Mouse (Mus musculus) neural tube, embryonic 14.5 days (tissue): ENCODE measurements at regions not wholly inside any gene's neighbourhood (a gene's known extent, or its start where the extent isn't known, plus 50 kb on each side); places are given as distances from the start of the nearest gene placed in this dataset.
"Not testable (repeated sequence)": the region's sequence is repeated elsewhere in the genome, so short reads cannot be mapped to it uniquely, and the experiment has no call there.

Experiments used
- ATAC-seq: fragments of 200-750 bp; cut with Nextera tagmentation; 2 replicates; pipeline ENCODE4 v1.8.0; 2017; ENCODE audit warnings: low read depth, mild to moderate bottlenecking, moderate TSS enrichment, moderate library complexity
- H3K27ac ChIP-seq: fragments of 300-500 bp; sonication (generic); 2 replicates; pipeline ENCODE4 v1.5.1; 2014; ENCODE audit warnings: low read depth, mild to moderate bottlenecking, control low read depth, low read length, moderate library complexity, mixed read lengths
- H3K27me3 ChIP-seq: fragments of 300-500 bp; sonication (generic); 2 replicates; pipeline ENCODE4 v1.6.1; 2014; ENCODE audit warnings: low read length; ENCODE audit not compliant: control insufficient read depth, insufficient read depth
- H3K36me3 ChIP-seq: fragments of 300-500 bp; sonication (generic); 2 replicates; pipeline ENCODE4 v1.6.1; 2014; ENCODE audit warnings: low read length, mixed read lengths; ENCODE audit not compliant: control insufficient read depth, insufficient read depth
- H3K4me1 ChIP-seq: fragments of 300-500 bp; sonication (generic); 2 replicates; pipeline ENCODE4 v1.6.1; 2014; ENCODE audit warnings: low read length; ENCODE audit not compliant: control insufficient read depth, insufficient read depth
- H3K4me2 ChIP-seq: fragments of 300-500 bp; sonication (generic); 2 replicates; pipeline ENCODE4 v1.6.1; 2014; ENCODE audit warnings: mild to moderate bottlenecking, low read depth, low read length, control low read depth
- H3K4me3 ChIP-seq: fragments of 300-500 bp; sonication (generic); 2 replicates; pipeline ENCODE4 v1.5.1; 2014; ENCODE audit warnings: low read depth, low read length, control low read depth, mixed read lengths
- H3K9ac ChIP-seq: fragments of 300-500 bp; sonication (generic); replicated peaks from 2 replicates; pipeline ENCODE4 v1.6.1; 2014; ENCODE audit warnings: low read depth, mild to moderate bottlenecking, control low read depth, low read length, mixed read lengths
- H3K9me3 ChIP-seq: fragments of 300-500 bp; sonication (generic); 2 replicates; pipeline ENCODE4 v1.6.1; 2016; ENCODE audit warnings: low read length; ENCODE audit not compliant: control insufficient read depth
- WGBS: fragments of 180-500 bp; shearing (Covaris S2); extraction: QIAGEN DNeasy Blood & Tissue Kit; methylation state at CpG from one replicate; pipeline ENCODE4 v1.1.7; 2014; 5-methylcytosine and 5-hydroxymethylcytosine counted together

GRCm38 (mm10) chrX:17505692-17506091 is 66.4 kb downstream of the Fundc1 start:
- ATAC-seq = peak; percentile 51; the same call in 1 of the 2 replicates
- no peak overlapping the region for H3K4me2 ChIP-seq
- no peak overlapping the region for H3K9ac ChIP-seq
- H3K4me3 ChIP-seq = no peak overlapping the region
- no peaks in the 10 kb centered on the region for H3K27me3 ChIP-seq
- no peak overlapping the region for H3K27ac ChIP-seq
- 62% methylated on average over 2 of the region's 2 CpGs for WGBS
- H3K4me1 ChIP-seq = no peaks in the 10 kb centered on the region
- no peaks in the 10 kb centered on the region for H3K9me3 ChIP-seq
- H3K36me3 ChIP-seq = no peaks in the 10 kb centered on the region

GRCm38 (mm10) chrX:17473129-17473528 is 99.0 kb downstream of the Fundc1 start:
- not testable (repeated sequence) for ATAC-seq, H3K4me1 ChIP-seq, H3K27me3 ChIP-seq, H3K4me2 ChIP-seq, H3K4me3 ChIP-seq, H3K9ac ChIP-seq, H3K36me3 ChIP-seq, H3K9me3 ChIP-seq, H3K27ac ChIP-seq
- WGBS = 56% methylated on average over 3 of the region's 3 CpGs

GRCm38 (mm10) chrX:17456515-17456914 is 115.6 kb downstream of the Fundc1 start:
- no peaks in the 10 kb centered on the region for H3K9me3 ChIP-seq
- H3K36me3 ChIP-seq = no peaks in the 10 kb centered on the region
- 40% methylated on average over 2 of the region's 2 CpGs for WGBS
- H3K4me3 ChIP-seq = no peak overlapping the region
- H3K4me2 ChIP-seq = no peak overlapping the region
- H3K9ac ChIP-seq = no peak overlapping the region
- no peaks in the 10 kb centered on the region for H3K4me1 ChIP-seq
- no peaks in the 10 kb centered on the region for H3K27me3 ChIP-seq
- H3K27ac ChIP-seq = no peak overlapping the region
- peak; percentile 68; the same call in 1 of the 2 replicates for ATAC-seq

- no peaks in the 10 kb centered on the region for H3K9me3 ChIP-seq
- 80% methylated on average over 4 of the region's 4 CpGs for WGBS
- no peaks in the 10 kb centered on the region for H3K4me1 ChIP-seq
- ATAC-seq = no peak
- H3K27me3 ChIP-seq = no peaks in the 10 kb centered on the region
- no peak overlapping the region for H3K27ac ChIP-seq
- H3K4me3 ChIP-seq = no peak overlapping the region
- H3K4me2 ChIP-seq = no peak overlapping the region
- no peak overlapping the region for H3K9ac ChIP-seq
- H3K36me3 ChIP-seq = no peaks in the 10 kb centered on the region
Measured at GRCm38 (mm10) chrX:17415163-17415562, 96.0 kb upstream of the Efhc2 start.

GRCm38 (mm10) chrX:17404271-17404670 is 85.1 kb upstream of the Efhc2 start:
- WGBS = 34% methylated on average over 2 of the region's 2 CpGs

More at GRCm38 (mm10) chrX:17404271-17404670, 85.1 kb upstream of the Efhc2 start:
- Histone ChIP-seq H3K9me3 (no peaks in the 10 kb centered on the region), H3K4me3 (no peak overlapping the region), H3K4me2 (no peak overlapping the region), H3K9ac (no peak overlapping the region), H3K27me3 (no peaks in the 10 kb centered on the region), H3K4me1 (no peaks in the 10 kb centered on the region), H3K36me3 (no peaks in the 10 kb centered on the region), H3K27ac (no peak overlapping the region)
- no peak for ATAC-seq
